Mouse (Mus musculus) neural tube, embryonic 12.5 days (tissue): ENCODE results near the gene Olfr1307. TPM values are rescaled to one million over a fixed set of nuclear protein-coding genes. Genes with fewer than 3 reads are reported as not detected.

Experiments used
- ATAC-seq: fragments of 200-750 bp; cut with Nextera tagmentation; 2 replicates; pipeline ENCODE4 v1.8.0; 2017; ENCODE audit warnings: low read depth, mild to moderate bottlenecking, moderate TSS enrichment, moderate library complexity; ENCODE audit not compliant: low FRiP score
- H3K27ac ChIP-seq: fragments of 300-500 bp; sonication (generic); 2 replicates; pipeline ENCODE4 v1.5.1; 2016
- H3K27me3 ChIP-seq: fragments of 300-500 bp; sonication (generic); replicated peaks from 2 replicates; pipeline ENCODE4 v1.6.1; 2016; ENCODE audit warnings: mild to moderate bottlenecking
- H3K36me3 ChIP-seq: fragments of 300-500 bp; sonication (generic); 2 replicates; pipeline ENCODE4 v1.6.1; 2016; ENCODE audit warnings: mild to moderate bottlenecking
- H3K4me1 ChIP-seq: fragments of 300-500 bp; sonication (generic); 2 replicates; pipeline ENCODE4 v1.6.1; 2016
- H3K4me2 ChIP-seq: fragments of 300-500 bp; sonication (generic); replicated peaks from 2 replicates; pipeline ENCODE4 v1.6.1; 2016; ENCODE audit warnings: mild to moderate bottlenecking
- H3K4me3 ChIP-seq: fragments of 300-500 bp; sonication (generic); 2 replicates; pipeline ENCODE4 v1.5.1; 2016
- H3K9ac ChIP-seq: fragments of 300-500 bp; sonication (generic); 2 replicates; pipeline ENCODE4 v1.6.1; 2016; ENCODE audit warnings: mild to moderate bottlenecking
- H3K9me3 ChIP-seq: fragments of 300-500 bp; sonication (generic); 2 replicates; pipeline ENCODE4 v1.6.1; 2016; ENCODE audit warnings: mild to moderate bottlenecking
- WGBS: fragments of 180-500 bp; shearing (Covaris S2); methylation state at CpG from one replicate; pipeline ENCODE4 v1.1.7; 2016; 5-methylcytosine and 5-hydroxymethylcytosine counted together
- polyA plus RNA-seq: library from polyadenylated mRNA; unstranded; fragments of >200 nt; fragmentation: Nextera tagmentation; extraction: Ambion mirVana; gene quantifications from 2 replicates; pipeline ENCODE4 v1.2.1, GENCODE M21; 2016

Olfr1307 gene
- 0.01 TPM in 1 of 2 replicates, not detected in the other for polyA plus RNA-seq

DNA sequence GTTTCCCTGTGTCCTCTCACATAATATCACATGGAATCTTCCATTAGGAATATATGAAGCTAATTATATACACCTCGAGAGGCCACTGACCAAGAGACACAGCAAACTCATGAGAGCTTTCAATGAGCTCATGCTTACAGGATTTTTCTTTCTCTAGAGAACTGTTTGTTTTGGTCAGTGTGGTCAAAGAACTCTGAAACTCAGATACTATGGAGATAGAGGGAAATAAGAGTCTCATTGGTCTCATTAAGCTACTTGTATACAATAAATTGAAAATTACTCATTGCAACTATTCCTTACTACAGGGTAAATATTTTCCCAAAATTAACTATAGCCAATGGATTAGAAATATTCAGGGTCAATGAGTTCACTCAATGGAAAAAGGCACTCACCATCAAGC is at the start of gene Olfr1307:
Gene Olfr1307 (minus strand): TSS at position 101 of the 400 bp plus-strand sequence.
- Histone ChIP-seq H3K4me2 (no peak within 1 kb of the TSS), H3K9me3 (no peaks in the 10 kb centered on the region), H3K27me3 (no peaks in the 10 kb centered on the region), H3K36me3 (no peaks in the 10 kb centered on the region), H3K27ac (no peak within 1 kb of the TSS), H3K9ac (no peak within 1 kb of the TSS), H3K4me3 (no peak within 1 kb of the TSS), H3K4me1 (no peaks in the 10 kb centered on the region)
- no peak for ATAC-seq
- 81% methylated on average over 1 of the region's 1 CpGs for WGBS

DNA sequence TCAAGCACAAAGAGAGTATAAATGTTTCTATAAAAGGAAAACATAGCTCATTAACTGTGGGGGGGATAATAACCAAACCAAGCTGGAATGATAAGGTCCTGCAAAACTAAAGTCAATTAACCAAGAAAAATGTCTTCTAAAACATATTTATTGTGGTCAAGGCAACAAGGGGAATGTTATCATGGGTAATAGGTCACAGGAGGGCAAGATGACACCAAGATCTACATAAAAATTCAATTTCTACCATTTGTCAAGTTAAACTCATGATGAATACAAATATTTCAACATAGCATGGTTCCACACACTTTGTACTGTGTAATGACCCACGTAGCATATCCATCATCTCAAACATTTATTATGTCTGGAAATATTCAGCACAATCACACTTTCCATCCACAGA is 40.9 kb upstream of the Olfr1307 start, which contains the start of gene Olfr1309:
Gene Olfr1309 (minus strand): TSS at position 101 of the 400 bp plus-strand sequence.
- Histone ChIP-seq H3K4me3 (no peak within 1 kb of the TSS), H3K4me1 (no peaks in the 10 kb centered on the region), H3K27me3 (no peaks in the 10 kb centered on the region), H3K36me3 (no peaks in the 10 kb centered on the region), H3K9ac (no peak within 1 kb of the TSS), H3K9me3 (no peaks in the 10 kb centered on the region), H3K27ac (no peak within 1 kb of the TSS), H3K4me2 (no peak within 1 kb of the TSS)
- ATAC-seq = no peak
- WGBS = 65% methylated on average over 1 of the region's 1 CpGs

DNA sequence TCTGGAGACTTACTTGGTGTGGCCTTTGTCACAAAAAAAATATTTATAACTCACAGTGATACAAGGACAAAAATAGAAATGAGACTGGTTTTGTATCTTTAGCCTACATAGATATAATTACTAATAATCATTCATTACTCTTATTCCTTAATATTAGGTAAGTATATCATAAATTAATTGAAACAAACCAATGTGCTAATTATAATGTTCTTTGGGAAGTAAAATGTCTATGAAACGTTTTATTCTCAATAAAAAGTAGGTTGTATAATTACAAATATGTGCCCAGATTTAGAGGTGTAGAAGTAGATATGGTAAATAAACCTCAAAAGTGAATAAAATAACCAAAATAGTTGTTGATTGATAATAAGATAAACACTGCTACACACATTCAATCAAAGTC is 15.6 kb upstream of the Olfr1307 start, which contains the start of gene Olfr1308:
Gene Olfr1308 (minus strand): TSS at position 101 of the 400 bp plus-strand sequence.
- no peaks in the 10 kb centered on the region for H3K27me3 ChIP-seq
- ATAC-seq = no peak
- no peak within 1 kb of the TSS for H3K4me2 ChIP-seq
- 70% methylated on average over 1 of the region's 1 CpGs for WGBS
- H3K9me3 ChIP-seq = no peaks in the 10 kb centered on the region
- no peak within 1 kb of the TSS for H3K4me3 ChIP-seq
- H3K4me1 ChIP-seq = no peaks in the 10 kb centered on the region
- H3K27ac ChIP-seq = no peak within 1 kb of the TSS
- H3K9ac ChIP-seq = no peak within 1 kb of the TSS
- no peaks in the 10 kb centered on the region for H3K36me3 ChIP-seq

- no peaks in the 10 kb centered on the region for H3K4me1 ChIP-seq
- 82% methylated on average over 1 of the region's 1 CpGs for WGBS
- H3K27me3 ChIP-seq = no peaks in the 10 kb centered on the region
- no peaks in the 10 kb centered on the region for H3K36me3 ChIP-seq
- no peak within 1 kb of the TSS for H3K9ac ChIP-seq
- no peak within 1 kb of the TSS for H3K4me2 ChIP-seq
- no peak within 1 kb of the TSS for H3K4me3 ChIP-seq
- no peak for ATAC-seq
- no peak within 1 kb of the TSS for H3K27ac ChIP-seq
- H3K9me3 ChIP-seq = 0 out of 2 replicates have a peak, but pooled peaks cover 4% of the 10 kb centered on the region
Observed at GRCm38 (mm10) chr2:111916171-111916570, 33.1 kb downstream of the Olfr1307 start, which contains the start of gene Olfr1306. Olfr1306 (minus strand) TSS chr2:111916271.

Other genes with a start within 250 kb of the Olfr1307 start
- not detected in 2 replicates for gene Olfr1301, start 198.4 kb downstream of the Olfr1307 start, polyA plus RNA-seq
- gene Olfr1302, start 172.0 kb downstream of the Olfr1307 start, polyA plus RNA-seq = not detected in 2 replicates
- not detected in 2 replicates for gene Olfr1303, start 129.1 kb downstream of the Olfr1307 start, polyA plus RNA-seq
- not detected in 2 replicates for gene Olfr1305, start 72.3 kb downstream of the Olfr1307 start, polyA plus RNA-seq
- not detected in 2 replicates for gene Olfr1306, start 33.2 kb downstream of the Olfr1307 start, polyA plus RNA-seq
- not detected in 2 replicates for gene Olfr1308, start 15.5 kb upstream of the Olfr1307 start, polyA plus RNA-seq
- not detected in 2 replicates for gene Olfr1309, start 40.8 kb upstream of the Olfr1307 start, polyA plus RNA-seq
- gene Olfr1310, start 63.3 kb upstream of the Olfr1307 start, polyA plus RNA-seq = not detected in 2 replicates
- gene Olfr1311, start 75.0 kb upstream of the Olfr1307 start, polyA plus RNA-seq = not detected in 2 replicates
- gene Olfr1312, start 100.8 kb upstream of the Olfr1307 start, polyA plus RNA-seq = not detected in 2 replicates
- gene Olfr1313, start 128.4 kb upstream of the Olfr1307 start, polyA plus RNA-seq = not detected in 2 replicates
- not detected in 2 replicates for gene Olfr1314, start 147.3 kb upstream of the Olfr1307 start, polyA plus RNA-seq
- not detected in 2 replicates for gene Olfr1315-ps1, start 166.0 kb upstream of the Olfr1307 start, polyA plus RNA-seq
- not detected in 2 replicates for gene Olfr1316, start 185.5 kb upstream of the Olfr1307 start, polyA plus RNA-seq
- not detected in 2 replicates for gene Olfr1317, start 190.9 kb upstream of the Olfr1307 start, polyA plus RNA-seq
- not detected in 2 replicates for gene Olfr1318, start 204.8 kb upstream of the Olfr1307 start, polyA plus RNA-seq